Mouse (Mus musculus): ENCODE measurements around the gene Tnni1. TPM values are rescaled to one million over a fixed set of nuclear protein-coding genes. Genes with fewer than 3 reads are reported as not detected.

Tnni1 gene
- polyA plus RNA-seq, 1 experiment from 2014 or later: 3,602 TPM

- H3K27me3 ChIP-seq (replicated peaks): 0 out of 2 replicates have a peak, but pooled peaks cover 15% of the 10 kb centered on the region
- no peaks in the 10 kb centered on the region for H3K9me3 ChIP-seq
- 16% methylated on average over 1 of the region's 1 CpGs for WGBS
- peaks cover 45% of the 10 kb centered on the region for H3K4me1 ChIP-seq
- no peaks in the 10 kb centered on the region for H3K36me3 ChIP-seq
- H3K4me3 ChIP-seq: no peak overlapping the region
- H3K4me2 ChIP-seq: no peak overlapping the region
- no peak overlapping the region for H3K27ac ChIP-seq (replicated peaks)
- H3K9ac ChIP-seq: no peak overlapping the region
- ATAC-seq (ENCODE audit: extremely low read depth, insufficient number of reproducible peaks, low FRiP score, low TSS enrichment): no peak
Observed at GRCm38 (mm10) chr1:135828918-135829317, 49.7 kb downstream of the Tnni1 start.

- WGBS: 27% methylated on average over 6 of the region's 6 CpGs
- peak overlapping the region; percentile 55; the same call in 1 of the 2 replicates for H3K9ac ChIP-seq
- peak overlapping the region; percentile 94 for H3K27ac ChIP-seq (replicated peaks)
- H3K27me3 ChIP-seq (replicated peaks): 0 out of 2 replicates have a peak, but pooled peaks cover 4% of the 10 kb centered on the region
- no peak overlapping the region for H3K4me2 ChIP-seq
- H3K4me1 ChIP-seq: peaks cover 81% of the 10 kb centered on the region
- peaks cover 16% of the 10 kb centered on the region for H3K36me3 ChIP-seq
- no peaks in the 10 kb centered on the region for H3K9me3 ChIP-seq
- no peak overlapping the region for H3K4me3 ChIP-seq
- ATAC-seq (ENCODE audit: extremely low read depth, insufficient number of reproducible peaks, low FRiP score, low TSS enrichment): no peak
Observed at GRCm38 (mm10) chr1:135834206-135834859, 55.1 kb downstream of the Tnni1 start.

GRCm38 (mm10) chr1:135834983-135835382, 55.7 kb downstream of the Tnni1 start:
- Histone ChIP-seq H3K4me2 (peak overlapping the region; percentile 10; the same call in 1 of the 2 replicates), H3K9me3 (no peaks in the 10 kb centered on the region), H3K4me3 (no peak overlapping the region), H3K9ac (peak overlapping the region; percentile 41), H3K27me3 (replicated peaks) (0 out of 2 replicates have a peak, but pooled peaks cover 4% of the 10 kb centered on the region), H3K27ac (replicated peaks) (peak overlapping the region; percentile 94), H3K4me1 (peaks cover 81% of the 10 kb centered on the region), H3K36me3 (peaks cover 21% of the 10 kb centered on the region)
- ATAC-seq (ENCODE audit: extremely low read depth, insufficient number of reproducible peaks, low FRiP score, low TSS enrichment): no peak
- 52% methylated on average over 8 of the region's 8 CpGs for WGBS

- WGBS: 15% methylated on average over 9 of the region's 9 CpGs
- Histone ChIP-seq H3K4me1 (peaks cover 81% of the 10 kb centered on the region), H3K4me3 (peak within 1 kb of the TSS; percentile 66)
Observed at GRCm38 (mm10) chr1:135835716-135836483, 56.7 kb downstream of the Tnni1 start, which contains the start of gene Tnnt2. Gene Tnnt2 (plus strand): TSS chr1:135836354.

GRCm38 (mm10) chr1:135838626-135839025, 59.4 kb downstream of the Tnni1 start:
- WGBS: 24% methylated on average over 4 of the region's 4 CpGs
- H3K4me2 ChIP-seq: peak overlapping the region; percentile 71
- no peaks in the 10 kb centered on the region for H3K9me3 ChIP-seq
- peak overlapping the region; percentile 98 for H3K27ac ChIP-seq (replicated peaks)
- H3K4me3 ChIP-seq: peak overlapping the region; percentile 66
- no peak for ATAC-seq (ENCODE audit: extremely low read depth, insufficient number of reproducible peaks, low FRiP score, low TSS enrichment)
- H3K4me1 ChIP-seq: peaks cover 84% of the 10 kb centered on the region
- peaks cover 57% of the 10 kb centered on the region for H3K36me3 ChIP-seq
- H3K27me3 ChIP-seq (replicated peaks): no peaks in the 10 kb centered on the region
- peak overlapping the region; percentile 94 for H3K9ac ChIP-seq

More at GRCm38 (mm10) chr1:135835716-135836483, 56.7 kb downstream of the Tnni1 start, which contains the start of gene Tnnt2:
- peaks cover 30% of the 10 kb centered on the region for H3K36me3 ChIP-seq
- H3K4me2 ChIP-seq: peak within 1 kb of the TSS; percentile 71
- peak within 1 kb of the TSS; percentile 98 for H3K27ac ChIP-seq (replicated peaks)
- peak within 1 kb of the TSS; percentile 94 for H3K9ac ChIP-seq
- H3K27me3 ChIP-seq (replicated peaks): 0 out of 2 replicates have a peak, but pooled peaks cover 2% of the 10 kb centered on the region
- peak; percentile 81; the same call in 1 of the 2 replicates for ATAC-seq (ENCODE audit: extremely low read depth, insufficient number of reproducible peaks, low FRiP score, low TSS enrichment)
- H3K9me3 ChIP-seq: no peaks in the 10 kb centered on the region

- no peak for ATAC-seq (ENCODE audit: extremely low read depth, insufficient number of reproducible peaks, low FRiP score, low TSS enrichment)
- H3K36me3 ChIP-seq: peaks cover 62% of the 10 kb centered on the region
- WGBS: 35% methylated on average over 6 of the region's 6 CpGs
- H3K27ac ChIP-seq (replicated peaks): peak overlapping the region; percentile 98
- peak overlapping the region; percentile 71 for H3K4me2 ChIP-seq
- peak overlapping the region; percentile 94 for H3K9ac ChIP-seq
- H3K9me3 ChIP-seq: no peaks in the 10 kb centered on the region
- H3K4me3 ChIP-seq: peak overlapping the region; percentile 66
- no peaks in the 10 kb centered on the region for H3K27me3 ChIP-seq (replicated peaks)
- peaks cover 84% of the 10 kb centered on the region for H3K4me1 ChIP-seq
Observed at GRCm38 (mm10) chr1:135839065-135839464, 59.8 kb downstream of the Tnni1 start.

- ATAC-seq (ENCODE audit: extremely low read depth, insufficient number of reproducible peaks, low FRiP score, low TSS enrichment): no peak
- no peaks in the 10 kb centered on the region for H3K27me3 ChIP-seq (replicated peaks)
- peaks cover 84% of the 10 kb centered on the region for H3K4me1 ChIP-seq
- peak overlapping the region; percentile 98 for H3K27ac ChIP-seq (replicated peaks)
- peak overlapping the region; percentile 94 for H3K9ac ChIP-seq
- H3K4me2 ChIP-seq: peak overlapping the region; percentile 71
- H3K36me3 ChIP-seq: peaks cover 79% of the 10 kb centered on the region
- peak overlapping the region; percentile 66 for H3K4me3 ChIP-seq
- H3K9me3 ChIP-seq: no peaks in the 10 kb centered on the region
- 30% methylated on average over 15 of the region's 15 CpGs for WGBS
Observed at GRCm38 (mm10) chr1:135840675-135841395, 61.6 kb downstream of the Tnni1 start.

GRCm38 (mm10) chr1:135843519-135844262, 64.5 kb downstream of the Tnni1 start:
- Histone ChIP-seq H3K27ac (replicated peaks) (peak overlapping the region; percentile 77), H3K4me3 (peak overlapping the region; percentile 23), H3K4me2 (peak overlapping the region; percentile 71), H3K4me1 (peaks cover 99% of the 10 kb centered on the region), H3K27me3 (replicated peaks) (no peaks in the 10 kb centered on the region), H3K9ac (peak overlapping the region; percentile 75), H3K9me3 (no peaks in the 10 kb centered on the region), H3K36me3 (peaks cover 98% of the 10 kb centered on the region)
- WGBS: 76% methylated on average over 10 of the region's 10 CpGs
- no peak for ATAC-seq (ENCODE audit: extremely low read depth, insufficient number of reproducible peaks, low FRiP score, low TSS enrichment)

- H3K9ac ChIP-seq: peak overlapping the region; percentile 75
- H3K36me3 ChIP-seq: peaks cover 98% of the 10 kb centered on the region
- no peak for ATAC-seq (ENCODE audit: extremely low read depth, insufficient number of reproducible peaks, low FRiP score, low TSS enrichment)
- H3K27me3 ChIP-seq (replicated peaks): no peaks in the 10 kb centered on the region
- H3K9me3 ChIP-seq: no peaks in the 10 kb centered on the region
- H3K4me2 ChIP-seq: peak overlapping the region; percentile 71
- peaks cover 100% of the 10 kb centered on the region for H3K4me1 ChIP-seq
- 24% methylated on average over 6 of the region's 6 CpGs for WGBS
- peak overlapping the region; percentile 77 for H3K27ac ChIP-seq (replicated peaks)
- 0 out of 2 replicates have a peak overlapping the region, but pooled peaks have one; percentile 5 for H3K4me3 ChIP-seq
Observed at GRCm38 (mm10) chr1:135844481-135844880, 65.2 kb downstream of the Tnni1 start.

- no peaks in the 10 kb centered on the region for H3K27me3 ChIP-seq (replicated peaks)
- H3K4me3 ChIP-seq: no peak overlapping the region
- peak overlapping the region; percentile 75 for H3K9ac ChIP-seq
- H3K4me1 ChIP-seq: peaks cover 98% of the 10 kb centered on the region
- no peak for ATAC-seq (ENCODE audit: extremely low read depth, insufficient number of reproducible peaks, low FRiP score, low TSS enrichment)
- no peak overlapping the region for H3K4me2 ChIP-seq
- H3K27ac ChIP-seq (replicated peaks): peak overlapping the region; percentile 77
- H3K36me3 ChIP-seq: peaks cover 100% of the 10 kb centered on the region
- WGBS: 70% methylated on average over 5 of the region's 5 CpGs
- H3K9me3 ChIP-seq: no peaks in the 10 kb centered on the region
Observed at GRCm38 (mm10) chr1:135846632-135847031, 67.4 kb downstream of the Tnni1 start.
